Mouse (Mus musculus) cerebellum, adult 2 months (tissue): Measurements from ENCODE around the gene Myadml2.

Experiments
- CTCF ChIP-seq: fragments of 200-500 bp; IDR thresholded peaks from 2 replicates; pipeline ENCODE4 v1.5.1; 2011; ENCODE audit warnings: low read depth, mild to moderate bottlenecking, control low read depth, low read length, moderate library complexity, borderline replicate concordance; ENCODE audit not compliant: insufficient read depth
- POLR2A ChIP-seq: fragments of 200-500 bp; IDR thresholded peaks from 2 replicates; pipeline ENCODE4 v1.6.1; 2011; ENCODE audit warnings: low read length, control low read depth, borderline replicate concordance; ENCODE audit not compliant: insufficient read depth

DNA sequence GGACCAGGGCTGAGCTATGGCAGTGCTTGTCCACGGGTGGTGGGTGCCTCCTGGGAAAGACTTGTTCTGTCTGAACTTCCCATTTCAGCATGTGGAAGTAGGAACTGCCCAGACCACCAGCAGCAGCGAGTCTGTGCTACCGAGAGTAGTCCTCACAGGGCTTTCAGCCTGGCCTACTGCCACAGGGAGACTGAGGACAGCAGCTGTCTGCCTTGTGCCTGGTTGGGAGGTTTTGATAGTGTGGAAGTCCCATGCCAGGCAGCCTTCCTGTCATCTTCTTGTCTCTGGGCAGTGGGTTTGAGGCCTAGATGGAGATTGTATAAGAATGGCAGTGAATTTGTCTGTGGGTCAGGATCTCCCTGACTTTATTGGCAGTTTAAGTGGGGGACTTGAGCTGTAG is 41.4 kb upstream of the Myadml2 start:
- TF ChIP-seq CTCF (no peak), POLR2A (no peak)
